Mouse (Mus musculus): ENCODE results near the gene Gab2. TPM values are rescaled to one million over a fixed set of nuclear protein-coding genes. Genes with fewer than 3 reads are reported as not detected.

The Gab2 gene
- polyA plus RNA-seq, 1 experiment from 2014 or later = 5.4 TPM

DNA sequence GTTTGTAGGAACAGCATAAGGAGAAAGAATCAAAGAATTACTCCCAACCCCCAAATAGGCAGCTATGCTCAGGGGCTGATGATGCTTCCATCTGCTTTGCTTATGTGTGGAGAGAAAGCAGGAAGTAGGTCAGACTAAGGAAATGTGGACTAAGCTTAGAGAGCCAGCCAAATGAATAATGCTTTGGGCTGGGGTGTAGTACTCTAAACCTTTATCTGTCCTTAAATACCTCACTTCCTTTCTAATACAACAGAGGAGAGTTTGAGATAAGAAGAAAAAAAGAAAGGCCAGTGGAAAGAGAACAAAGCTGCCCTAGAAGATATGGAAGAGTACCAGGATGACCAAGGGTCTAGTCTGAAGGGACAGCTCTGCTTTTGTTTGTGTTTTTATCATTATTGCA, 189.0 kb downstream of the Gab2 start:
- no peak for ATAC-seq
- Histone ChIP-seq H3K27me3 (replicated peaks; ENCODE audit: control insufficient read depth, insufficient read depth, low read length) (no peaks in the 10 kb centered on the region), H3K9ac (ENCODE audit: low read depth, low read length) (no peak overlapping the region), H3K27ac (ENCODE audit: low read length) (no peak overlapping the region), H3K4me1 (ENCODE audit: control insufficient read depth, insufficient read depth, low read length) (no peaks in the 10 kb centered on the region), H3K36me3 (ENCODE audit: control insufficient read depth, insufficient read depth, low read length) (no peaks in the 10 kb centered on the region), H3K4me2 (ENCODE audit: low read depth, low read length) (no peak overlapping the region), H3K4me3 (ENCODE audit: low read length) (no peak overlapping the region), H3K9me3 (ENCODE audit: control insufficient read depth, low read length) (no peaks in the 10 kb centered on the region)

- no peak for ATAC-seq
- H3K9me3 ChIP-seq (ENCODE audit: control insufficient read depth, low read length) = no peaks in the 10 kb centered on the region
- no peaks in the 10 kb centered on the region for H3K27me3 ChIP-seq (replicated peaks; ENCODE audit: control insufficient read depth, insufficient read depth, low read length)
- H3K36me3 ChIP-seq (ENCODE audit: control insufficient read depth, insufficient read depth, low read length) = no peaks in the 10 kb centered on the region
- H3K4me1 ChIP-seq (ENCODE audit: control insufficient read depth, insufficient read depth, low read length) = no peaks in the 10 kb centered on the region
- no peak overlapping the region for H3K4me2 ChIP-seq (ENCODE audit: low read depth, low read length)
- 87% methylated on average over 1 of the region's 1 CpGs for WGBS
- H3K27ac ChIP-seq (ENCODE audit: low read length) = no peak overlapping the region
- no peak overlapping the region for H3K4me3 ChIP-seq (ENCODE audit: low read length)
- H3K9ac ChIP-seq (ENCODE audit: low read depth, low read length) = no peak overlapping the region
These were observed 189.7 kb downstream of the Gab2 start for GRCm38 (mm10) chr7:97271068-97271467.

DNA sequence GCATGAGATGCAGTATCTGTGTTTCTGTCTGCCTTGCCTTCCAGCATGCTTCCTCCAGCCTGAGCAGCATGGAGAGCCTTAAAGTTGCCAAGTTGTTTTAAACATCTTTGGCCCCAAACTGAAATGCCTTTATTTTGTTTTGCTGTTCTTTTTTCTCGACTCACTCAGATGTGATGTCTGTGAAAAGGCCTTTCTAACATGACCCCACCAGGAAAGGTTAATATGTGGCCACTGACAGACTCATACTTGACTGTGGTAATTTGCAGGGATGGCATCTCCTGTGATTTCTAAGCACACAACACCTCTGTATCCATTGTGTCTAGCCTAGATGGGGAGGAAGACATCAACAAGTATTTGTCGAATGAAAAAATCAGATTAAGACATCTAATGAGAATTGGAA, 215.6 kb downstream of the Gab2 start:
- no peak for ATAC-seq
- H3K4me2 ChIP-seq (ENCODE audit: low read depth, low read length) = no peak overlapping the region
- WGBS = 46% methylated on average over 2 of the region's 2 CpGs
- H3K36me3 ChIP-seq (ENCODE audit: control insufficient read depth, insufficient read depth, low read length) = no peaks in the 10 kb centered on the region
- H3K9ac ChIP-seq (ENCODE audit: low read depth, low read length) = no peak overlapping the region
- no peaks in the 10 kb centered on the region for H3K4me1 ChIP-seq (ENCODE audit: control insufficient read depth, insufficient read depth, low read length)
- H3K9me3 ChIP-seq (ENCODE audit: control insufficient read depth, low read length) = no peaks in the 10 kb centered on the region
- H3K4me3 ChIP-seq (ENCODE audit: low read length) = no peak overlapping the region
- H3K27me3 ChIP-seq (replicated peaks; ENCODE audit: control insufficient read depth, insufficient read depth, low read length) = no peaks in the 10 kb centered on the region
- no peak overlapping the region for H3K27ac ChIP-seq (ENCODE audit: low read length)

DNA sequence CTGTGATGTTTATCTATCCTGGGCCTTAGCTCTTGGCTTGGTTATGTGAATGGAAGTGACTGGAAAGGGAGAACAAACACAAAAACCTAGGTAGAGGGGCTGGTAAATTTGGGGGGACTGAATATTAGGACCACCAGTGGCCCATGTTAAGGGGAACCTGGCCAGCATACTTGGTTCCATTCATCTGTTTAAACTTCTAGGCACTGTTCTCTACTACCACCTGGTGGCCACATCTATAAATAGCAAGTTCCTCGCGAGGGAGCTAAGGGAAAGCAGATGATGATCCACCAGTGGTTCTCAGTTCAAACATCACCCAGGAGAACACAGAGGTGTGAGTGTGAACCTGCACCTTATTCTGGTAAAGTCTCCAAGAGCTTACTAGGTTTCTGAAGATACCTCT, 216.1 kb downstream of the Gab2 start:
- Histone ChIP-seq H3K27ac (ENCODE audit: low read length) (no peak overlapping the region), H3K4me3 (ENCODE audit: low read length) (no peak overlapping the region), H3K36me3 (ENCODE audit: control insufficient read depth, insufficient read depth, low read length) (no peaks in the 10 kb centered on the region), H3K9ac (ENCODE audit: low read depth, low read length) (no peak overlapping the region), H3K27me3 (replicated peaks; ENCODE audit: control insufficient read depth, insufficient read depth, low read length) (no peaks in the 10 kb centered on the region), H3K9me3 (ENCODE audit: control insufficient read depth, low read length) (no peaks in the 10 kb centered on the region), H3K4me1 (ENCODE audit: control insufficient read depth, insufficient read depth, low read length) (no peaks in the 10 kb centered on the region), H3K4me2 (ENCODE audit: low read depth, low read length) (no peak overlapping the region)
- 2% methylated on average over 2 of the region's 2 CpGs for WGBS
- no peak for ATAC-seq

- Histone ChIP-seq H3K27ac (ENCODE audit: low read length) (no peak overlapping the region), H3K36me3 (ENCODE audit: control insufficient read depth, insufficient read depth, low read length) (no peaks in the 10 kb centered on the region; the same call in 1 of the 2 replicates), H3K27me3 (replicated peaks; ENCODE audit: control insufficient read depth, insufficient read depth, low read length) (no peaks in the 10 kb centered on the region), H3K9ac (ENCODE audit: low read depth, low read length) (no peak overlapping the region), H3K4me2 (ENCODE audit: low read depth, low read length) (no peak overlapping the region), H3K4me1 (ENCODE audit: control insufficient read depth, insufficient read depth, low read length) (no peaks in the 10 kb centered on the region), H3K4me3 (ENCODE audit: low read length) (no peak overlapping the region), H3K9me3 (ENCODE audit: control insufficient read depth, low read length) (no peaks in the 10 kb centered on the region)
- 93% methylated on average over 2 of the region's 2 CpGs for WGBS
- ATAC-seq = no peak
These were observed 216.9 kb downstream of the Gab2 start for GRCm38 (mm10) chr7:97298279-97298678.

DNA sequence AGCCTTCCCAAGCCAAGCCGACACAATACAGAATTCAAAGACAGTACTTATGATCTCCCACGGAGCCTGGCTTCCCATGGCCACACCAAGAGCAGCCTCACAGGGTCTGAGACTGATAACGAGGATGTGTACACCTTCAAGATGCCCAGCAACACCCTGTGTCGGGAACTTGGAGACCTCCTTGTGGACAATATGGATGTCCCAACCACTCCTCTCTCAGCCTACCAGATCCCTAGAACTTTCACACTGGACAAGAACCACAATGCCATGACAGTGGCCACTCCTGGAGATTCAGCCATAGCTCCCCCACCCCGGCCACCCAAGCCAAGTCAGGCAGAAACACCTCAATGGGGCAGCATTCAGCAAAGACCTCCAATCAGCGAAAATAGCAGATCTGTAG, 217.6 kb downstream of the Gab2 start:
- Histone ChIP-seq H3K27me3 (replicated peaks; ENCODE audit: control insufficient read depth, insufficient read depth, low read length) (no peaks in the 10 kb centered on the region), H3K4me3 (ENCODE audit: low read length) (no peak overlapping the region), H3K36me3 (ENCODE audit: control insufficient read depth, insufficient read depth, low read length) (peaks cover 5% of the 10 kb centered on the region), H3K9ac (ENCODE audit: low read depth, low read length) (no peak overlapping the region), H3K4me2 (ENCODE audit: low read depth, low read length) (no peak overlapping the region), H3K27ac (ENCODE audit: low read length) (no peak overlapping the region), H3K4me1 (ENCODE audit: control insufficient read depth, insufficient read depth, low read length) (no peaks in the 10 kb centered on the region), H3K9me3 (ENCODE audit: control insufficient read depth, low read length) (no peaks in the 10 kb centered on the region)
- ATAC-seq = no peak
- WGBS = 85% methylated on average over 6 of the region's 6 CpGs

GRCm38 (mm10) chr7:97300914-97301313, 219.5 kb downstream of the Gab2 start:
- no peaks in the 10 kb centered on the region for H3K4me1 ChIP-seq (ENCODE audit: control insufficient read depth, insufficient read depth, low read length)
- H3K27ac ChIP-seq (ENCODE audit: low read length) = no peak overlapping the region
- H3K9me3 ChIP-seq (ENCODE audit: control insufficient read depth, low read length) = no peaks in the 10 kb centered on the region
- WGBS = 84% methylated on average over 2 of the region's 2 CpGs
- no peak overlapping the region for H3K4me2 ChIP-seq (ENCODE audit: low read depth, low read length)
- H3K9ac ChIP-seq (ENCODE audit: low read depth, low read length) = no peak overlapping the region
- ATAC-seq = no peak
- H3K4me3 ChIP-seq (ENCODE audit: low read length) = no peak overlapping the region
- peaks cover 5% of the 10 kb centered on the region for H3K36me3 ChIP-seq (ENCODE audit: control insufficient read depth, insufficient read depth, low read length)
- H3K27me3 ChIP-seq (replicated peaks; ENCODE audit: control insufficient read depth, insufficient read depth, low read length) = no peaks in the 10 kb centered on the region

DNA sequence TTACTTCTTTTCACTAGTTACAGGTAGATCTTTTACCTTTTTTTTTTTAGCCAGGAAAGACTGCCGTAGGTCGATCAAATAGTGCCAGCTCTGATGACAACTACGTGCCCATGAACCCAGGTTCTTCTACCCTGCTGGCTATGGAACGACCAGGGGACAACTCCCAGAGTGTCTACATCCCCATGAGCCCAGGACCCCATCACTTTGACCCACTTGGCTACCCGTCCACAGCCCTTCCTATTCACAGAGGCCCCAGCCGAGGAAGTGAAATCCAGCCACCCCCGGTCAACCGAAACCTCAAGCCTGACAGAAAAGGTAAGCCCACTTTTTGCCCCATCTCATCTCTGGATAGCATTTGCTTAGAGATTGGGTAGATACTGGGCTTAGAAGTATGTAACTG, 219.9 kb downstream of the Gab2 start:
- no peak overlapping the region for H3K4me3 ChIP-seq (ENCODE audit: low read length)
- peaks cover 5% of the 10 kb centered on the region for H3K36me3 ChIP-seq (ENCODE audit: control insufficient read depth, insufficient read depth, low read length)
- no peaks in the 10 kb centered on the region for H3K27me3 ChIP-seq (replicated peaks; ENCODE audit: control insufficient read depth, insufficient read depth, low read length)
- no peak overlapping the region for H3K4me2 ChIP-seq (ENCODE audit: low read depth, low read length)
- no peak overlapping the region for H3K9ac ChIP-seq (ENCODE audit: low read depth, low read length)
- H3K4me1 ChIP-seq (ENCODE audit: control insufficient read depth, insufficient read depth, low read length) = no peaks in the 10 kb centered on the region
- whole genome bisulfite sequencing = 86% methylated on average over 8 of the region's 8 CpGs
- ATAC-seq = no peak
- H3K9me3 ChIP-seq (ENCODE audit: control insufficient read depth, low read length) = no peaks in the 10 kb centered on the region
- H3K27ac ChIP-seq (ENCODE audit: low read length) = no peak overlapping the region

GRCm38 (mm10) chr7:97302261-97302660, 220.9 kb downstream of the Gab2 start:
- no peaks in the 10 kb centered on the region for H3K27me3 ChIP-seq (replicated peaks; ENCODE audit: control insufficient read depth, insufficient read depth, low read length)
- H3K36me3 ChIP-seq (ENCODE audit: control insufficient read depth, insufficient read depth, low read length) = peaks cover 9% of the 10 kb centered on the region
- H3K4me2 ChIP-seq (ENCODE audit: low read depth, low read length) = no peak overlapping the region
- no peaks in the 10 kb centered on the region for H3K9me3 ChIP-seq (ENCODE audit: control insufficient read depth, low read length)
- no peak for ATAC-seq
- no peaks in the 10 kb centered on the region for H3K4me1 ChIP-seq (ENCODE audit: control insufficient read depth, insufficient read depth, low read length)
- H3K27ac ChIP-seq (ENCODE audit: low read length) = no peak overlapping the region
- no peak overlapping the region for H3K9ac ChIP-seq (ENCODE audit: low read depth, low read length)
- WGBS = 78% methylated on average over 4 of the region's 4 CpGs
- H3K4me3 ChIP-seq (ENCODE audit: low read length) = no peak overlapping the region

GRCm38 (mm10) chr7:97302876-97303275, 221.5 kb downstream of the Gab2 start:
- Histone ChIP-seq H3K9me3 (ENCODE audit: control insufficient read depth, low read length) (no peaks in the 10 kb centered on the region), H3K27ac (ENCODE audit: low read length) (no peak overlapping the region), H3K27me3 (replicated peaks; ENCODE audit: control insufficient read depth, insufficient read depth, low read length) (no peaks in the 10 kb centered on the region), H3K4me2 (ENCODE audit: low read depth, low read length) (no peak overlapping the region), H3K9ac (ENCODE audit: low read depth, low read length) (no peak overlapping the region), H3K4me1 (ENCODE audit: control insufficient read depth, insufficient read depth, low read length) (no peaks in the 10 kb centered on the region), H3K4me3 (ENCODE audit: low read length) (no peak overlapping the region), H3K36me3 (ENCODE audit: control insufficient read depth, insufficient read depth, low read length) (peaks cover 9% of the 10 kb centered on the region)
- no peak for ATAC-seq
- WGBS = 80% methylated on average over 4 of the region's 4 CpGs
